Mouse (Mus musculus) forebrain, embryonic 16.5 days (tissue): ENCODE results near the gene Ppcdc. TPM values are rescaled to one million over a fixed set of nuclear protein-coding genes. Genes with fewer than 3 reads are reported as not detected.

ENCODE experiments used
- ATAC-seq: fragments of 200-750 bp; cut with Nextera tagmentation; 2 replicates; pipeline ENCODE4 v1.8.0; 2017; ENCODE audit warnings: mild to moderate bottlenecking, moderate library complexity
- H3K27ac ChIP-seq: fragments of 300-500 bp; sonication (generic); 2 replicates; pipeline ENCODE4 v1.5.1; 2014; ENCODE audit warnings: low read length, control low read depth
- H3K27me3 ChIP-seq: fragments of 300-500 bp; sonication (generic); replicated peaks from 2 replicates; pipeline ENCODE4 v1.6.1; 2014; ENCODE audit warnings: low read length; ENCODE audit not compliant: control insufficient read depth, insufficient read depth
- H3K36me3 ChIP-seq: fragments of 300-500 bp; sonication (generic); 2 replicates; pipeline ENCODE4 v1.6.1; 2014; ENCODE audit not compliant: control insufficient read depth, insufficient read depth
- H3K4me1 ChIP-seq: fragments of 300-500 bp; sonication (generic); replicated peaks from 2 replicates; pipeline ENCODE4 v1.6.1; 2014; ENCODE audit warnings: low read length; ENCODE audit not compliant: control insufficient read depth, insufficient read depth
- H3K4me2 ChIP-seq: fragments of 300-500 bp; sonication (generic); 2 replicates; pipeline ENCODE4 v1.6.1; 2014; ENCODE audit warnings: mild to moderate bottlenecking, low read length, control low read depth
- H3K4me3 ChIP-seq: fragments of 300-500 bp; sonication (generic); replicated peaks from 2 replicates; pipeline ENCODE4 v1.5.1; 2014; ENCODE audit warnings: mild to moderate bottlenecking, low read length, control low read depth
- H3K9ac ChIP-seq: fragments of 300-500 bp; sonication (generic); replicated peaks from 2 replicates; pipeline ENCODE4 v1.6.1; 2014; ENCODE audit warnings: low read depth, low read length, control low read depth
- H3K9me3 ChIP-seq: fragments of 300-500 bp; sonication (generic); 2 replicates; pipeline ENCODE4 v1.6.1; 2016; ENCODE audit warnings: low read length; ENCODE audit not compliant: control insufficient read depth
- WGBS: fragments of 180-500 bp; shearing (Covaris S2); extraction: QIAGEN DNeasy Blood & Tissue Kit; methylation state at CpG from one replicate; pipeline ENCODE4 v1.1.7; 2014; 5-methylcytosine and 5-hydroxymethylcytosine counted together
- polyA plus RNA-seq: library from polyadenylated mRNA; unstranded; fragments of >200 nt; fragmentation: Nextera tagmentation; extraction: Ambion mirVana; gene quantifications from 2 replicates; pipeline ENCODE4 v1.2.1, GENCODE M21; 2015

The Ppcdc gene
- polyA plus RNA-seq, 1 experiment from 2014 or later = 26.9 TPM

DNA sequence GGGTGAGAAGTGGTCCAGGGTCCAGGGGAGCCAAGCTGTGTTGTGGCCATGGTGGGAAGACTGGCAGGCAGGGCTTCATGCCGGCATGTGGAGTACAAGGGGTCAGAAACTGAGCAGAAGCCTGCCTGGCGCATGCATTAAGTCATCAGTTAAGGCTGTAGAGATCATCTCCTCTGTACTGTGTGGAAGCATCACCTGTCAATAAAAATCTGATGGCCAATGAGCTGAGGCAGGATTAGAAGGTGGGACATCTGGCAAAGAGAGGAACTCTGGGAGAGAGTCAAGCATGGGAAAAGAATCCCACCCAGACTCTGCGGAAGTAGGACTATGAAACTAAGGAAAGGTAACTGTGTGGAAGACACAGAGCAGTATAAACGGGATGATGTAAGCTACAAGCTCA lies 13.6 kb upstream of the Ppcdc start:
- ATAC-seq = no peak
- H3K4me1 ChIP-seq = no peaks in the 10 kb centered on the region
- no peak overlapping the region for H3K9ac ChIP-seq
- no peaks in the 10 kb centered on the region for H3K9me3 ChIP-seq
- no peak overlapping the region for H3K4me2 ChIP-seq
- no peak overlapping the region for H3K4me3 ChIP-seq
- H3K27ac ChIP-seq = no peak overlapping the region
- peaks cover 12% of the 10 kb centered on the region for H3K36me3 ChIP-seq
- 86% methylated on average over 4 of the region's 4 CpGs for WGBS
- H3K27me3 ChIP-seq = no peaks in the 10 kb centered on the region

DNA sequence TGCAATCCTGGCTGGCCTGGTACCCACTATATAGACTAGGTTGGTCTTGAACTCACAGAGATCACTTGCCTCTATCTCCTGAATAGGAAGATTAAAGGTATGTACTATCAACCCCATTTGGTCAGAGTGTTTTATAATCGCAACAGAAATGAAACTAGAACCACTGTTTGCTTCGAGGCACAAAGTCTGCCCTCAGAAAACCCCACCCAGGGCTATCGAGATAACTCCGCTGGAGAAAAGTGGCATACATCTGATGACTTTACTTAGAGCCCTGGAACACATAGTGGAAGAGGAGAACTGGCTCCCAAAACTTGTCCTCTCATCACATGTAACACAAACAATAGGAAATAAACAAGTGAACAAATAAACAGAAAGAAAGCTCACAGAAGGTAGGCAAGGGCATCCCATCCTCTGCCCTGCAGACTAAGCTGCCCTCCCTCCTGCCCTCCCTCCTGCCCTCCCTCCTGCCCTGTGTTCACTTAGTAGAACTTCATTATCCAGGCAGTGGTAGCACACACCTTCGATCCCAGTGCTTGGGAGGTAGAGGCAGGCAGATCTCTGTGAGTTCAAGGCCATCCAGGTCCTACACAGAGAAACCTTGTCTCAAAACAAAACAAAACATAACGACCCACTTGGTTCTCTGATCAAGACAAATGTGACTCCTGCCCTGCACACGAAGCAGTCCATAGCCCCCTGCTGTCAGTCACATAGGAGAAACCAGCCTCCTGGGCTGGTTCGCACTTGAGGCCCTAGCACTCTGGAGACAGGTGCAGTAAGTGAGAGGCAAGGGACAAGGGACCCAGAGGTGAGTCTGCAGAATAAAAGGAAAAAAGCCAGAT lies 12.9 kb upstream of the Ppcdc start:
- no peak overlapping the region for H3K27ac ChIP-seq
- no peaks in the 10 kb centered on the region for H3K27me3 ChIP-seq
- ATAC-seq = no peak
- WGBS = 83% methylated on average over 8 of the region's 8 CpGs
- no peak overlapping the region for H3K4me2 ChIP-seq
- no peak overlapping the region for H3K4me3 ChIP-seq
- no peaks in the 10 kb centered on the region for H3K4me1 ChIP-seq
- peaks cover 12% of the 10 kb centered on the region for H3K36me3 ChIP-seq
- no peak overlapping the region for H3K9ac ChIP-seq
- no peaks in the 10 kb centered on the region for H3K9me3 ChIP-seq

DNA sequence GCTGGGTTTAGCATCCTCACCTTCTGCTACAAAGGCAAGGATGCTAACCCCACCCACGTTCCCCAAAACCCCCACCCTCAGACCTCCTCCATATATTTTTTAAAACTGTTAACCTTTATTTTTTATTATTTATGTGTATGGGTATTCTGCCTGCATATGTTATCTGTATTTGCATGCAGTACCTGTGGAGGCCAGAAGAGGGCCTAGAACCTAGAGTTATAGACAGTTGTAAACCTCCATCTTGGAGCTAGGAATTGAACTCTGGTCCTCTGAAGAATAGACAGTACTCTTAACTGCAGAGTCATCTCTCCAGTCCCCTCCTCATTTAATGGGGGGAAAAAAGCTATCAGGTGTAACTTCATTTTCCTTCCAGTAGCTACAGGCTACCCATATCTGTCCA lies 9.8 kb upstream of the Ppcdc start:
- ATAC-seq = no peak
- Histone ChIP-seq H3K4me3 (no peak overlapping the region), H3K9me3 (no peaks in the 10 kb centered on the region), H3K9ac (no peak overlapping the region), H3K4me1 (no peaks in the 10 kb centered on the region), H3K36me3 (peaks cover 24% of the 10 kb centered on the region), H3K27ac (no peak overlapping the region), H3K4me2 (no peak overlapping the region), H3K27me3 (no peaks in the 10 kb centered on the region)
- 75% methylated on average over 1 of the region's 1 CpGs for whole genome bisulfite sequencing

DNA sequence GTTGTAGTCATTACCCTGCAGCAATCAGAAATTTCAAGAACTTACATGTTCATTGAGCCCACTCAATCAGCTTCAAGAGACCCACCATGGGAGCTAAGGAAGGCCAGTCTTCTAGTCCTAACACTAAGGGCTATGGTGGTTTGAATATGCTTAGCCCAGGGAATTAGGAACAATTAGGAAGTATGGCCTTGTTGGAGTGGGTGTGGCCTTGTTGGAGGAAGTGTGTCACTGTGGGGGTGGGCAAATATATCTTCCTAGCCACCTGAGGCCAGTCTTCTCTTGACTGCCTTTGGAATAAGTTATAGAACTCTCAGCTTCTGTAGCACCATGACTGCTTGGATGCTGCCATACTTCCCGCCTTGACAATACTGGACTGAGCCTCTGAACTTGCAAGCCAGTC lies 696 bp upstream of the Ppcdc start:
- ATAC-seq = no peak
- H3K4me2 ChIP-seq = no peak overlapping the region
- no peak overlapping the region for H3K9ac ChIP-seq
- H3K27me3 ChIP-seq = no peaks in the 10 kb centered on the region
- no peak overlapping the region for H3K27ac ChIP-seq
- 91% methylated on average over 1 of the region's 1 CpGs for WGBS
- H3K4me3 ChIP-seq = no peak overlapping the region
- H3K9me3 ChIP-seq = no peaks in the 10 kb centered on the region
- H3K36me3 ChIP-seq = peaks cover 19% of the 10 kb centered on the region
- peaks cover 6% of the 10 kb centered on the region for H3K4me1 ChIP-seq

DNA sequence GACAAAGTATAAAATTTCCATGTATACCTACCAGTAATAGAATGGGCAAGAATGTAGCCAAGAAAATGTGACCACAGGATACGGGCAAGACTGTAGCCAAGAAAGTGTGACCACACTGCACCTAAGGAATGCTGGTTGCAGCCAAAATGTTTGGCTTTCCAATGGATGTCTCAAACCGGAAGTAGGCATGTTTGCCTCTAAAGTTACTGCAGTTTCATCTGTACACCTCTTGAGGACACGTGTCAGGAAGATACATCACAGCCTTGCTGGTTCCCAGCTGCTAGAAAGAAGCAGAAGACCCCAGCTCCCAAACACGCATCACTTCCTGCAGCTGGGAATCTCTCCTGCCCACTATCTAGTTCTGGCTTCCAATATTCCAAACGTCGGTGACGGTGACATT lies 841 bp downstream of the Ppcdc start:
- H3K9me3 ChIP-seq = no peaks in the 10 kb centered on the region
- H3K36me3 ChIP-seq = peaks cover 11% of the 10 kb centered on the region
- 53% methylated on average over 7 of the region's 7 CpGs for WGBS
- ATAC-seq = no peak
- peak overlapping the region; percentile 55 for H3K4me2 ChIP-seq
- H3K9ac ChIP-seq = peak overlapping the region; percentile 74
- H3K27ac ChIP-seq = peak overlapping the region; percentile 1; the same call in 1 of the 2 replicates
- H3K4me1 ChIP-seq = peaks cover 6% of the 10 kb centered on the region
- no peaks in the 10 kb centered on the region for H3K27me3 ChIP-seq
- H3K4me3 ChIP-seq = peak overlapping the region; percentile 64

GRCm38 (mm10) chr9:57437896-57438614 lies 1.9 kb downstream of the Ppcdc start:
- WGBS = 86% methylated on average over 10 of the region's 10 CpGs
- H3K27me3 ChIP-seq = no peaks in the 10 kb centered on the region
- H3K4me2 ChIP-seq = no peak overlapping the region
- H3K9me3 ChIP-seq = no peaks in the 10 kb centered on the region
- no peak overlapping the region for H3K4me3 ChIP-seq
- H3K27ac ChIP-seq = no peak overlapping the region
- peaks cover 11% of the 10 kb centered on the region; the same call in 1 of the 2 replicates for H3K36me3 ChIP-seq
- ATAC-seq = no peak
- peaks cover 11% of the 10 kb centered on the region for H3K4me1 ChIP-seq
- H3K9ac ChIP-seq = no peak overlapping the region

GRCm38 (mm10) chr9:57436166-57436565 lies 3.8 kb downstream of the Ppcdc start:
- ATAC-seq = no peak
- no peak overlapping the region for H3K27ac ChIP-seq
- no peak overlapping the region for H3K9ac ChIP-seq
- no peak overlapping the region for H3K4me3 ChIP-seq
- peaks cover 18% of the 10 kb centered on the region for H3K4me1 ChIP-seq
- WGBS = 81% methylated on average over 5 of the region's 5 CpGs
- no peaks in the 10 kb centered on the region for H3K9me3 ChIP-seq
- no peak overlapping the region for H3K4me2 ChIP-seq
- no peaks in the 10 kb centered on the region for H3K27me3 ChIP-seq
- H3K36me3 ChIP-seq = peaks cover 3% of the 10 kb centered on the region; the same call in 1 of the 2 replicates

DNA sequence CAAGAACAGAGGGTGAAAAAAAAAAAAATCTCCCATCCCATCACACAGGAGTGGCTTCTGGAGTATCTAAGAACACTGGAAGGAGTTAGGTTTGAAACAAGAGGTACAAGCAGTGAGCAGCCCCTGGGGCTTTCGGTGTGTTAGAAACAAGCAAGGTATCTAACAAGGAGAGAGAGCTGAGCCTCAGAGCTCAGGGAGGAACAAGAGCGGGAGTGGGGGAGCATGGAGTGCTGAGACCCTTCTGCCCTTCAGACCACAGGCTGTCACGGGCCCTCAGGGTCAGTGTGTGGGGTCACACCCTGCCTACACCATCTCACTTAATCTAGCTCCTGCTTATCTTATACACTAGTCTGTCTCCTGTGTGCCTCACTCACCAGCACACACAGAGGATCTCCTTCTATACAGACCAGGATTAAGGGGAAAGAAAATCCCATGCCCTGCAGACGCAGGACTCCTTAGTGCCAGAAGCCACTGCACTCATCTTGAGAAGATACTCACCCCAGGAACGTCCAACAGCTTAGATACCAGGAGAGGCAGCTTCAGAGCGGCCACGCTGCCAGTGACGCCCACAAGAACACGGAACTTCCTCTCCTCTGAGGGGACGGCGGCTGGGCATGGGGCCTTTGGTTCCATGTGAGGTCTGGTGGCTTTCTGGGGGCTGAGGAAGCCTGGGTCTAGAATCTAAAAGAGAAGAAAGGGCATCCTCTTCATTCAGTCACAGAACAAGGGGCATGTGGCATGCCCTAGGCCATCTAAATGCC lies 5.3 kb downstream of the Ppcdc start:
- Histone ChIP-seq H3K9me3 (no peaks in the 10 kb centered on the region), H3K4me1 (peaks cover 23% of the 10 kb centered on the region), H3K27ac (no peak overlapping the region), H3K4me3 (no peak overlapping the region), H3K4me2 (no peak overlapping the region), H3K9ac (no peak overlapping the region), H3K27me3 (no peaks in the 10 kb centered on the region), H3K36me3 (no peaks in the 10 kb centered on the region)
- 92% methylated on average over 11 of the region's 11 CpGs for WGBS
- no peak for ATAC-seq
